Mouse (Mus musculus): ENCODE measurements around the gene Ciapin1. TPM values are rescaled to one million over a fixed set of nuclear protein-coding genes. Genes with fewer than 3 reads are reported as not detected.
"Not testable (repeated sequence)": the region's sequence is repeated elsewhere in the genome, so short reads cannot be mapped to it uniquely, and the experiment has no call there.

Ciapin1 gene
- polyA plus RNA-seq, 1 experiment from 2014 or later: 154 TPM

GRCm38 (mm10) chr8:94862487-94863220, 24.5 kb upstream of the Ciapin1 start:
- H3K4me3 ChIP-seq (ENCODE audit: low read depth, low read length): no peak overlapping the region
- H3K9ac ChIP-seq (ENCODE audit: low read length): no peak overlapping the region
- 89% methylated on average over 12 of the region's 12 CpGs for WGBS
- peaks cover 12% of the 10 kb centered on the region; the same call in 1 of the 2 replicates for H3K36me3 ChIP-seq (ENCODE audit: control insufficient read depth, insufficient read depth, low read length)
- peaks cover 6% of the 10 kb centered on the region for H3K4me1 ChIP-seq (ENCODE audit: control insufficient read depth, insufficient read depth, low read length)
- no peak for ATAC-seq (ENCODE audit: low FRiP score)
- no peaks in the 10 kb centered on the region for H3K27me3 ChIP-seq (ENCODE audit: control insufficient read depth, insufficient read depth, low read length)
- H3K9me3 ChIP-seq (ENCODE audit: control insufficient read depth, low read length): no peaks in the 10 kb centered on the region
- H3K4me2 ChIP-seq: no peak overlapping the region
- no peak overlapping the region for H3K27ac ChIP-seq (ENCODE audit: low read depth, low read length)
- DNase-seq (ENCODE audit: low spot score, missing footprints): no peak

GRCm38 (mm10) chr8:94861352-94861910, 23.3 kb upstream of the Ciapin1 start:
- no peak overlapping the region for H3K4me2 ChIP-seq
- peaks cover 6% of the 10 kb centered on the region for H3K4me1 ChIP-seq (ENCODE audit: control insufficient read depth, insufficient read depth, low read length)
- no peak overlapping the region for H3K27ac ChIP-seq (ENCODE audit: low read depth, low read length)
- no peaks in the 10 kb centered on the region for H3K9me3 ChIP-seq (ENCODE audit: control insufficient read depth, low read length)
- DNase-seq (ENCODE audit: low spot score, missing footprints) (peak; percentile 94), ATAC-seq (ENCODE audit: low FRiP score) (0 out of 2 replicates have a peak, but pooled peaks have one; percentile 34)
- WGBS: 83% methylated on average over 8 of the region's 8 CpGs
- peaks cover 12% of the 10 kb centered on the region; the same call in 1 of the 2 replicates for H3K36me3 ChIP-seq (ENCODE audit: control insufficient read depth, insufficient read depth, low read length)
- H3K27me3 ChIP-seq (ENCODE audit: control insufficient read depth, insufficient read depth, low read length): no peaks in the 10 kb centered on the region
- H3K9ac ChIP-seq (ENCODE audit: low read length): no peak overlapping the region
- no peak overlapping the region for H3K4me3 ChIP-seq (ENCODE audit: low read depth, low read length)

GRCm38 (mm10) chr8:94857346-94858173, 19.4 kb upstream of the Ciapin1 start, which contains the start of gene Polr2c:
Gene Polr2c (plus strand): TSS chr8:94857450.
- DNase-seq (ENCODE audit: low spot score, missing footprints): peak; percentile 100
- 1% methylated on average over 65 of the region's 68 CpGs for WGBS
- Histone ChIP-seq H3K4me2 (peak within 1 kb of the TSS; percentile 85), H3K9ac (ENCODE audit: low read length) (peak within 1 kb of the TSS; percentile 94), H3K27me3 (ENCODE audit: control insufficient read depth, insufficient read depth, low read length) (no peaks in the 10 kb centered on the region), H3K4me3 (ENCODE audit: low read depth, low read length) (peak within 1 kb of the TSS; percentile 98), H3K36me3 (ENCODE audit: control insufficient read depth, insufficient read depth, low read length) (peaks cover 5% of the 10 kb centered on the region; the same call in 1 of the 2 replicates), H3K27ac (ENCODE audit: low read depth, low read length) (no peak within 1 kb of the TSS; the same call in 1 of the 2 replicates), H3K9me3 (ENCODE audit: control insufficient read depth, low read length) (no peaks in the 10 kb centered on the region), H3K4me1 (ENCODE audit: control insufficient read depth, insufficient read depth, low read length) (peaks cover 6% of the 10 kb centered on the region)
- peak; percentile 82 for ATAC-seq (ENCODE audit: low FRiP score)

DNA sequence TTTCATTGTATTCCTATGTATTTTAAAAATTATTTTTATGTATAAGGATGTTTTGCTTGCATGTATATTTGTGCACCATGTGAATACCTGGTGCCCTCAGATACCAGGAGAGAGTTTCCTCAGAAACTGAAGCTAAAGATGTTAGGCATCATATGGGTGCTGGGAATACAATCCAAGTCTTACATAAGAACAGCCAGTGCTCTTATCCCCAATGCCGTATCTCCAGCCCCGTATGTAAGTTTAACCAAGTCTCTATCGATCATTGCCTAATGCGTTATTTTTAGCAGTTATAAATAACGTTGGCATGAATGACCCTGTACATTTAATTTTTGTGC, 18.8 kb upstream of the Ciapin1 start:
- Histone ChIP-seq H3K9ac (ENCODE audit: low read length) (no peak overlapping the region), H3K4me2 (peak overlapping the region; percentile 12; the same call in 1 of the 2 replicates)

GRCm38 (mm10) chr8:94854761-94855160, 16.6 kb upstream of the Ciapin1 start:
- H3K4me1 ChIP-seq (ENCODE audit: control insufficient read depth, insufficient read depth, low read length); H3K4me2 ChIP-seq; H3K27ac ChIP-seq (ENCODE audit: low read depth, low read length); H3K27me3 ChIP-seq (ENCODE audit: control insufficient read depth, insufficient read depth, low read length); DNase-seq (ENCODE audit: low spot score, missing footprints); H3K9ac ChIP-seq (ENCODE audit: low read length); H3K9me3 ChIP-seq (ENCODE audit: control insufficient read depth, low read length); ATAC-seq (ENCODE audit: low FRiP score); H3K36me3 ChIP-seq (ENCODE audit: control insufficient read depth, insufficient read depth, low read length); H3K4me3 ChIP-seq (ENCODE audit: low read depth, low read length): not testable (repeated sequence)
- 86% methylated on average over 11 of the region's 11 CpGs for WGBS

More for the DNA sequence above, 18.8 kb upstream of the Ciapin1 start:
- peaks cover 6% of the 10 kb centered on the region for H3K4me1 ChIP-seq (ENCODE audit: control insufficient read depth, insufficient read depth, low read length)
- ATAC-seq (ENCODE audit: low FRiP score) (no peak), DNase-seq (ENCODE audit: low spot score, missing footprints) (no peak)
- H3K36me3 ChIP-seq (ENCODE audit: control insufficient read depth, insufficient read depth, low read length): peaks cover 5% of the 10 kb centered on the region; the same call in 1 of the 2 replicates
- WGBS: 31% methylated on average over 5 of the region's 5 CpGs
- no peak overlapping the region for H3K27ac ChIP-seq (ENCODE audit: low read depth, low read length)
- H3K4me3 ChIP-seq (ENCODE audit: low read depth, low read length): no peak overlapping the region
- H3K9me3 ChIP-seq (ENCODE audit: control insufficient read depth, low read length): no peaks in the 10 kb centered on the region
- no peaks in the 10 kb centered on the region for H3K27me3 ChIP-seq (ENCODE audit: control insufficient read depth, insufficient read depth, low read length)

- no peaks in the 10 kb centered on the region for H3K9me3 ChIP-seq (ENCODE audit: control insufficient read depth, low read length)
- H3K27ac ChIP-seq (ENCODE audit: low read depth, low read length): no peak overlapping the region
- H3K4me2 ChIP-seq: no peak overlapping the region
- no peaks in the 10 kb centered on the region for H3K4me1 ChIP-seq (ENCODE audit: control insufficient read depth, insufficient read depth, low read length)
- ATAC-seq (ENCODE audit: low FRiP score): no peak
- no peak for DNase-seq (ENCODE audit: low spot score, missing footprints)
- H3K4me3 ChIP-seq (ENCODE audit: low read depth, low read length): no peak overlapping the region
- H3K27me3 ChIP-seq (ENCODE audit: control insufficient read depth, insufficient read depth, low read length): no peaks in the 10 kb centered on the region
- WGBS: 92% methylated on average over 5 of the region's 5 CpGs
- no peak overlapping the region for H3K9ac ChIP-seq (ENCODE audit: low read length)
- peaks cover 2% of the 10 kb centered on the region; the same call in 1 of the 2 replicates for H3K36me3 ChIP-seq (ENCODE audit: control insufficient read depth, insufficient read depth, low read length)
These were observed 11.9 kb upstream of the Ciapin1 start for GRCm38 (mm10) chr8:94850049-94850448.

GRCm38 (mm10) chr8:94841183-94841582, 3.0 kb upstream of the Ciapin1 start:
- WGBS: 43% methylated on average over 2 of the region's 2 CpGs
- no peak overlapping the region for H3K27ac ChIP-seq (ENCODE audit: low read depth, low read length)
- DNase-seq (ENCODE audit: low spot score, missing footprints) (no peak), ATAC-seq (ENCODE audit: low FRiP score) (no peak)
- H3K9me3 ChIP-seq (ENCODE audit: control insufficient read depth, low read length): no peaks in the 10 kb centered on the region
- H3K4me2 ChIP-seq: no peak overlapping the region
- no peak overlapping the region for H3K9ac ChIP-seq (ENCODE audit: low read length)
- no peaks in the 10 kb centered on the region for H3K27me3 ChIP-seq (ENCODE audit: control insufficient read depth, insufficient read depth, low read length)
- no peaks in the 10 kb centered on the region for H3K36me3 ChIP-seq (ENCODE audit: control insufficient read depth, insufficient read depth, low read length)
- H3K4me1 ChIP-seq (ENCODE audit: control insufficient read depth, insufficient read depth, low read length): peaks cover 9% of the 10 kb centered on the region
- H3K4me3 ChIP-seq (ENCODE audit: low read depth, low read length): no peak overlapping the region

- Histone ChIP-seq H3K4me1 (ENCODE audit: control insufficient read depth, insufficient read depth, low read length) (peaks cover 9% of the 10 kb centered on the region), H3K36me3 (ENCODE audit: control insufficient read depth, insufficient read depth, low read length) (no peaks in the 10 kb centered on the region), H3K4me3 (ENCODE audit: low read depth, low read length) (peak overlapping the region; percentile 92), H3K27ac (ENCODE audit: low read depth, low read length) (peak overlapping the region; percentile 25), H3K9me3 (ENCODE audit: control insufficient read depth, low read length) (no peaks in the 10 kb centered on the region), H3K4me2 (peak overlapping the region; percentile 54), H3K9ac (ENCODE audit: low read length) (peak overlapping the region; percentile 63), H3K27me3 (ENCODE audit: control insufficient read depth, insufficient read depth, low read length) (no peaks in the 10 kb centered on the region)
- ATAC-seq (ENCODE audit: low FRiP score) (peak; percentile 61), DNase-seq (ENCODE audit: low spot score, missing footprints) (no peak)
- WGBS: under 1% methylated on average over 24 of the region's 24 CpGs
These were observed 442 bp upstream of the Ciapin1 start for GRCm38 (mm10) chr8:94838600-94838999.
